Mouse (Mus musculus) myocyte (in vitro differentiated cells): Measurements from ENCODE around the gene Dclk2. TPM values are rescaled to one million over a fixed set of nuclear protein-coding genes. Genes with fewer than 3 reads are reported as not detected.

ENCODE experiments used
- H3K27me3 ChIP-seq: one replicate; pipeline ENCODE4 v1.6.1; 2011; ENCODE audit not compliant: control insufficient read depth, insufficient read depth, insufficient read length
- H3K36me3 ChIP-seq: one replicate; pipeline ENCODE4 v1.6.1; 2011; ENCODE audit not compliant: control insufficient read depth, insufficient read depth
- H3K4me2 ChIP-seq: one replicate; pipeline ENCODE4 v1.6.1; 2011; ENCODE audit warnings: low read depth, control low read depth
- H3K4me3 ChIP-seq: one replicate; pipeline ENCODE4 v1.5.1; 2011; ENCODE audit warnings: mild to moderate bottlenecking, control low read depth, moderate library complexity
- H3K79me2 ChIP-seq: one replicate; pipeline ENCODE4 v1.6.1; 2011; ENCODE audit not compliant: control insufficient read depth, insufficient read depth
- H3ac ChIP-seq: one replicate; pipeline ENCODE4 v1.6.1; 2011; ENCODE audit not compliant: control insufficient read depth, insufficient read length
- CEBPB ChIP-seq: IDR thresholded peaks from 2 replicates; pipeline ENCODE4 v1.6.1; 2011; ENCODE audit warnings: mild to moderate bottlenecking, moderate library complexity; ENCODE audit not compliant: poor library complexity, insufficient read depth, severe bottlenecking
- E2F4 ChIP-seq: IDR thresholded peaks from one replicate; pipeline ENCODE4 v1.6.1; 2011; ENCODE audit warnings: mild to moderate bottlenecking, control low read depth, moderate library complexity; ENCODE audit not compliant: insufficient read depth
- MAX ChIP-seq: IDR thresholded peaks from one replicate; pipeline ENCODE4 v1.6.1; 2011; ENCODE audit warnings: low read depth, mild to moderate bottlenecking, control low read depth
- MYOD1 ChIP-seq, 3 experiments: IDR thresholded peaks; one replicate each; pipeline ENCODE4 v1.6.1; 2011; ENCODE audit warnings: control low read depth in 2 of 3, low read depth in 2 of 3, mild to moderate bottlenecking in 2 of 3, moderate library complexity in 1 of 3; ENCODE audit not compliant: insufficient read length in 2 of 3, control insufficient read depth in 1 of 3
- MYOG ChIP-seq, 3 experiments: IDR thresholded peaks; one replicate each; pipeline ENCODE4 v1.6.1; 2011; ENCODE audit warnings: control low read depth in 2 of 3, low read depth in 2 of 3, mild to moderate bottlenecking in 2 of 3; ENCODE audit not compliant: insufficient read length in 2 of 3, control insufficient read depth in 1 of 3, insufficient read depth in 1 of 3
- POLR2A ChIP-seq: IDR thresholded peaks from one replicate; pipeline ENCODE4 v1.6.1; 2011; ENCODE audit warnings: low read depth, mild to moderate bottlenecking, control low read depth, moderate library complexity; ENCODE audit not compliant: insufficient read length
- POLR2AphosphoS2 ChIP-seq: IDR thresholded peaks from one replicate; pipeline ENCODE4 v1.6.1; 2011; ENCODE audit warnings: low read depth, control low read depth; ENCODE audit not compliant: insufficient read length
- REST ChIP-seq: IDR thresholded peaks from one replicate; pipeline ENCODE4 v1.6.1; 2011; ENCODE audit warnings: mild to moderate bottlenecking, control low read depth, moderate library complexity; ENCODE audit not compliant: insufficient read depth, insufficient read length
- SRF ChIP-seq: IDR thresholded peaks from one replicate; pipeline ENCODE4 v1.6.1; 2011; ENCODE audit warnings: low read depth; ENCODE audit not compliant: control insufficient read depth, insufficient read length
- TCF12 ChIP-seq: IDR thresholded peaks from one replicate; pipeline ENCODE4 v1.6.1; 2011; ENCODE audit warnings: mild to moderate bottlenecking, control low read depth; ENCODE audit not compliant: poor library complexity, insufficient read depth, severe bottlenecking
- TCF3 ChIP-seq: IDR thresholded peaks from one replicate; pipeline ENCODE4 v1.6.1; 2011; ENCODE audit warnings: low read depth, control low read depth; ENCODE audit not compliant: insufficient read length
- USF1 ChIP-seq: IDR thresholded peaks from one replicate; pipeline ENCODE4 v1.6.1; 2011; ENCODE audit warnings: low read depth, mild to moderate bottlenecking, control low read depth, moderate library complexity
- polyA plus RNA-seq: library from polyadenylated mRNA; unstranded; fragments of >200 nt; fragmentation: generic; extraction: Trizol; gene quantifications from one replicate; pipeline ENCODE4 v1.2.1, GENCODE M21; 2012; ENCODE audit warnings: missing spikeins

The Dclk2 gene
- polyA plus RNA-seq, 1 experiment: 1.8 TPM

GRCm38 (mm10) chr3:86857833-86858398 is 62.7 kb downstream of the Dclk2 start:
- Histone ChIP-seq H3ac (no peak overlapping the region), H3K4me2 (no peak overlapping the region), H3K27me3 (no peaks in the 10 kb centered on the region), H3K4me3 (no peak overlapping the region), H3K79me2 (no peaks in the 10 kb centered on the region), H3K36me3 (no peaks in the 10 kb centered on the region)
- no peak for TF ChIP-seq MYOD1 (IDR thresholded peaks at IDR 0.05; ENCODE audit: control insufficient read depth in 1 of 3, insufficient read length in 2 of 3, low read depth in 2 of 3)
- TF ChIP-seq TCF12: no peak
- no peak for TF ChIP-seq E2F4
- TF ChIP-seq REST: no peak
- no peak for TF ChIP-seq POLR2A
- no peak for TF ChIP-seq CEBPB
- TF ChIP-seq MAX: no peak
- no peak for TF ChIP-seq POLR2AphosphoS2
- no peak for TF ChIP-seq MYOG (IDR thresholded peaks at IDR 0.05; ENCODE audit: control insufficient read depth in 1 of 3, insufficient read depth in 1 of 3, insufficient read length in 2 of 3, low read depth in 2 of 3)
- no peak for TF ChIP-seq USF1
- TF ChIP-seq SRF: no peak
- no peak for TF ChIP-seq TCF3

GRCm38 (mm10) chr3:86852867-86853266 is 67.8 kb downstream of the Dclk2 start:
- Histone ChIP-seq H3K4me2 (no peak overlapping the region), H3K79me2 (no peaks in the 10 kb centered on the region), H3K4me3 (no peak overlapping the region), H3K36me3 (no peaks in the 10 kb centered on the region), H3ac (no peak overlapping the region), H3K27me3 (no peaks in the 10 kb centered on the region)
- TF ChIP-seq E2F4: no peak
- TF ChIP-seq POLR2A: no peak
- no peak for TF ChIP-seq REST
- TF ChIP-seq MYOD1 (IDR thresholded peaks at IDR 0.05; ENCODE audit: control insufficient read depth in 1 of 3, insufficient read length in 2 of 3, low read depth in 2 of 3): no peak
- TF ChIP-seq SRF: no peak
- no peak for TF ChIP-seq TCF3
- TF ChIP-seq MYOG (IDR thresholded peaks at IDR 0.05; ENCODE audit: control insufficient read depth in 1 of 3, insufficient read depth in 1 of 3, insufficient read length in 2 of 3, low read depth in 2 of 3): no peak
- no peak for TF ChIP-seq POLR2AphosphoS2
- no peak for TF ChIP-seq TCF12

- no peak overlapping the region for H3ac ChIP-seq
- H3K79me2 ChIP-seq: no peaks in the 10 kb centered on the region
- no peak overlapping the region for H3K4me2 ChIP-seq
- no peak for TF ChIP-seq POLR2A
- no peak for TF ChIP-seq CEBPB
- H3K4me3 ChIP-seq: no peak overlapping the region
- no peaks in the 10 kb centered on the region for H3K27me3 ChIP-seq
- no peaks in the 10 kb centered on the region for H3K36me3 ChIP-seq
Measured at GRCm38 (mm10) chr3:86851131-86851530, 69.5 kb downstream of the Dclk2 start.

- Histone ChIP-seq H3ac (no peak overlapping the region), H3K4me2 (no peak overlapping the region), H3K79me2 (no peaks in the 10 kb centered on the region), H3K36me3 (no peaks in the 10 kb centered on the region), H3K27me3 (no peaks in the 10 kb centered on the region), H3K4me3 (no peak overlapping the region)
- no peak for TF ChIP-seq MYOD1 (IDR thresholded peaks at IDR 0.05; ENCODE audit: control insufficient read depth in 1 of 3, insufficient read length in 2 of 3, low read depth in 2 of 3)
- no peak for TF ChIP-seq POLR2AphosphoS2
- TF ChIP-seq MYOG (IDR thresholded peaks at IDR 0.05; ENCODE audit: control insufficient read depth in 1 of 3, insufficient read depth in 1 of 3, insufficient read length in 2 of 3, low read depth in 2 of 3): no peak
- TF ChIP-seq USF1: no peak
- no peak for TF ChIP-seq SRF
- no peak for TF ChIP-seq E2F4
- no peak for TF ChIP-seq TCF3
- TF ChIP-seq REST: no peak
- no peak for TF ChIP-seq POLR2A
- TF ChIP-seq CEBPB: no peak
- TF ChIP-seq MAX: no peak
- TF ChIP-seq TCF12: no peak
Measured at GRCm38 (mm10) chr3:86850394-86851030, 70.1 kb downstream of the Dclk2 start.

GRCm38 (mm10) chr3:86849337-86849736 is 71.3 kb downstream of the Dclk2 start:
- H3K36me3 ChIP-seq: no peaks in the 10 kb centered on the region
- H3K4me2 ChIP-seq: no peak overlapping the region
- no peaks in the 10 kb centered on the region for H3K79me2 ChIP-seq
- H3ac ChIP-seq: no peak overlapping the region
- TF ChIP-seq TCF3 (no peak), E2F4 (no peak), CEBPB (no peak), MYOG (IDR thresholded peaks at IDR 0.05; ENCODE audit: control insufficient read depth in 1 of 3, insufficient read depth in 1 of 3, insufficient read length in 2 of 3, low read depth in 2 of 3) (no peak), MYOD1 (IDR thresholded peaks at IDR 0.05; ENCODE audit: control insufficient read depth in 1 of 3, insufficient read length in 2 of 3, low read depth in 2 of 3) (no peak)
- H3K27me3 ChIP-seq: no peaks in the 10 kb centered on the region
- H3K4me3 ChIP-seq: no peak overlapping the region
